Mouse (Mus musculus): Measurements from ENCODE around the gene Grm8. TPM values are rescaled to one million over a fixed set of nuclear protein-coding genes. Genes with fewer than 3 reads are reported as not detected.

Gene Grm8
- total RNA-seq, 2 experiments from 2014 or later: 22.9 to 27.3 TPM

GRCm38 (mm10) chr6:28017653-28018052 is 117.3 kb downstream of the Grm8 start:
- no peak overlapping the region for H3K4me3 ChIP-seq
- H3K27ac ChIP-seq: no peak overlapping the region
- TF ChIP-seq CTCF (IDR thresholded peaks at IDR 0.05): no peak
- no peak for DNase-seq (ENCODE audit: extremely low spot score in 1 of 2, low spot score in 2 of 2)
- intact Hi-C loops (cut with DNase I): no loop called here

GRCm38 (mm10) chr6:28007001-28007400 is 128.0 kb downstream of the Grm8 start:
- no peak for TF ChIP-seq CTCF (IDR thresholded peaks at IDR 0.05)
- DNase-seq (ENCODE audit: extremely low spot score in 1 of 2, low spot score in 2 of 2): no peak
- intact Hi-C loops (cut with DNase I): no loop called here
- Histone ChIP-seq H3K27ac (no peak overlapping the region), H3K4me3 (no peak overlapping the region)

- no peak overlapping the region for H3K27ac ChIP-seq
- intact Hi-C loops (cut with DNase I): no loop called here
- no peak for TF ChIP-seq CTCF (IDR thresholded peaks at IDR 0.05)
- no peak for DNase-seq (ENCODE audit: extremely low spot score in 1 of 2, low spot score in 2 of 2)
- H3K4me3 ChIP-seq: no peak overlapping the region
These were observed 137.7 kb downstream of the Grm8 start for GRCm38 (mm10) chr6:27997250-27997649.

GRCm38 (mm10) chr6:27991241-27991640 is 143.7 kb downstream of the Grm8 start:
- TF ChIP-seq CTCF (IDR thresholded peaks at IDR 0.05): no peak
- DNase-seq (ENCODE audit: extremely low spot score in 1 of 2, low spot score in 2 of 2): no peak
- no peak overlapping the region for H3K27ac ChIP-seq
- H3K4me3 ChIP-seq: no peak overlapping the region
- intact Hi-C loops (cut with DNase I): no loop called here

GRCm38 (mm10) chr6:27982598-27982997 is 152.4 kb downstream of the Grm8 start:
- intact Hi-C loops (cut with DNase I): no loop called here
- Histone ChIP-seq H3K27ac (no peak overlapping the region), H3K4me3 (no peak overlapping the region)
- DNase-seq (ENCODE audit: extremely low spot score in 1 of 2, low spot score in 2 of 2): no peak
- no peak for TF ChIP-seq CTCF (IDR thresholded peaks at IDR 0.05)

- no peak overlapping the region for H3K4me3 ChIP-seq
- DNase-seq (ENCODE audit: extremely low spot score in 1 of 2, low spot score in 2 of 2): no peak
- TF ChIP-seq CTCF (IDR thresholded peaks at IDR 0.05): no peak
- H3K27ac ChIP-seq: no peak overlapping the region
- intact Hi-C loops (cut with DNase I): no loop called here
These were observed 153.0 kb downstream of the Grm8 start for GRCm38 (mm10) chr6:27982021-27982420.

GRCm38 (mm10) chr6:27977361-27977760 is 157.6 kb downstream of the Grm8 start:
- intact Hi-C loops (cut with DNase I): loop anchor here (5.0 kb wide), 2 partner anchors 115 to 160 kb away; partner anchors contain the start of gene Grm8
- no peak for TF ChIP-seq CTCF (IDR thresholded peaks at IDR 0.05)
- no peak for DNase-seq (ENCODE audit: extremely low spot score in 1 of 2, low spot score in 2 of 2)
- Histone ChIP-seq H3K4me3 (no peak overlapping the region), H3K27ac (no peak overlapping the region)

GRCm38 (mm10) chr6:27968859-27969258 is 166.1 kb downstream of the Grm8 start:
- intact Hi-C loops (cut with DNase I): no loop called here
- no peak for DNase-seq (ENCODE audit: extremely low spot score in 1 of 2, low spot score in 2 of 2)
- H3K4me3 ChIP-seq: no peak overlapping the region
- no peak overlapping the region for H3K27ac ChIP-seq
- TF ChIP-seq CTCF (IDR thresholded peaks at IDR 0.05): no peak

- DNase-seq (ENCODE audit: extremely low spot score in 1 of 2, low spot score in 2 of 2): no peak
- intact Hi-C loops (cut with DNase I): no loop called here
- no peak overlapping the region for H3K4me3 ChIP-seq
- H3K27ac ChIP-seq: no peak overlapping the region
- TF ChIP-seq CTCF (IDR thresholded peaks at IDR 0.05): no peak
These were observed 167.9 kb downstream of the Grm8 start for GRCm38 (mm10) chr6:27967037-27967436.

GRCm38 (mm10) chr6:27965237-27965636 is 169.7 kb downstream of the Grm8 start:
- Histone ChIP-seq H3K4me3 (no peak overlapping the region), H3K27ac (no peak overlapping the region)
- intact Hi-C loops (cut with DNase I): no loop called here
- no peak; the same call in 1 of the 2 replicates for TF ChIP-seq CTCF (IDR thresholded peaks at IDR 0.05)
- no peak for DNase-seq (ENCODE audit: extremely low spot score in 1 of 2, low spot score in 2 of 2)

- no peak for DNase-seq (ENCODE audit: extremely low spot score in 1 of 2, low spot score in 2 of 2)
- no peak; the same call in 1 of the 2 replicates for TF ChIP-seq CTCF (IDR thresholded peaks at IDR 0.05)
- intact Hi-C loops (cut with DNase I): no loop called here
- Histone ChIP-seq H3K4me3 (no peak overlapping the region), H3K27ac (no peak overlapping the region)
These were observed 171.1 kb downstream of the Grm8 start for GRCm38 (mm10) chr6:27963887-27964286.

GRCm38 (mm10) chr6:27956278-27956857 is 178.6 kb downstream of the Grm8 start:
- intact Hi-C loops (cut with DNase I): no loop called here
- no peak overlapping the region for H3K27ac ChIP-seq

GRCm38 (mm10) chr6:27951433-27951832 is 183.5 kb downstream of the Grm8 start:
- no peak overlapping the region for H3K4me3 ChIP-seq
- DNase-seq (ENCODE audit: extremely low spot score in 1 of 2, low spot score in 2 of 2): no peak
- no peak for TF ChIP-seq CTCF (IDR thresholded peaks at IDR 0.05)
- H3K27ac ChIP-seq: no peak overlapping the region
- intact Hi-C loops (cut with DNase I): no loop called here

More at GRCm38 (mm10) chr6:27956278-27956857, 178.6 kb downstream of the Grm8 start:
- no peak overlapping the region for H3K4me3 ChIP-seq
- DNase-seq (ENCODE audit: extremely low spot score in 1 of 2, low spot score in 2 of 2): no peak
- TF ChIP-seq CTCF (IDR thresholded peaks at IDR 0.05): no peak

All from left cerebral cortex, adult 2 months (tissue).